Mouse (Mus musculus) thymus, adult 2 months (tissue): Measurements from ENCODE around the gene Nkap.

Experiments used
- CTCF ChIP-seq: fragments of 200-500 bp; IDR thresholded peaks from 2 replicates; pipeline ENCODE4 v1.5.1; 2012; ENCODE audit warnings: mild to moderate bottlenecking, control low read depth, low read length, moderate library complexity, borderline replicate concordance; ENCODE audit not compliant: control insufficient read depth, poor library complexity, insufficient read depth; ENCODE audit errors: extremely low read depth
- POLR2A ChIP-seq: fragments of 200-500 bp; IDR thresholded peaks from 2 replicates; pipeline ENCODE4 v1.6.1; 2012; ENCODE audit warnings: mild to moderate bottlenecking, low read length, control low read depth, moderate library complexity; ENCODE audit not compliant: control insufficient read depth, poor library complexity, insufficient read depth; ENCODE audit errors: extremely low read depth

DNA sequence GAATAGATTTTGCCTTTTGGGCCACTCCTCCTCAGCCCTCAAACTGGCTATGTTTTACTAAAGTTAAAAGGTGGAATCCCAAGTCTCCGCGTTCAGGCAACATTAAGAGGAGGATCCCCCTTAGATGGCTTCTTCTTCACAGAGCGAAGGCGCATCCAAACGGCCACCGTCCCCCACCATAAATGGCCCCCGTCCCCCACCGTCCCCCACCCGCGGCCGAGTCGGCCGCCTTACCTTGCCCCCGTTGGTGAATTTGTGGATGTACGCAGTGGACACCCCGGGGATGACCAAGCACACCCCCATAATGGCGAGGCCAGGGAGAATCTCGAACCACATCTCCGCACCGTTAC is 64.1 kb downstream of the Nkap start:
- TF ChIP-seq POLR2A (no peak), CTCF (no peak)
